Comparison of ENCODE assay signal across 16 mouse cellular contexts in the genomic region with DNA sequence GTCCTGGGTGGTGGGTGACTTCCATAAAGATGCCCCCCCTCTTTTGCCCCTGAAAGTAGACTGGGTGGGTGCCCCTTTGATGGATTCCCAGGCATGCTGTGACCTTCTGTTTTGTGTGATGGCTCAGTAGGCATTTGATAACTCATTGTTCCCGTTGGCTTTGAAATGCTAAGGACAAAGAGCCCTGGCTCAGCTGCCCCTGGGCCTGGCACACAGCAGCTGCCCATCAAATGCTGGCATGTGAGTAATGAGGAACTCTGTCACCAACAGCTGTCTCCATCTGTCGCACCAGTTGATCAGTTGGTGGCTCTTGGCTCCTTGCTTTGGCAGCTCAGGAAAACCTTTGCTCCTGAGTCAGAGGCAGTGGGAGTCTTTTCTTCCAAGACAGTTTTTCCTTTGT.
DNase-seq lines count a peak whose midpoint lies in the region; ATAC-seq and TF ChIP-seq lines count a peak whose summit lies in the region.
"Had no signal": no experiment of that assay in that cellular context is flagged by ENCODE, and none has a peak within 500 bp of the region (broad histone marks: within the 10 kb centered on the region; RNA-seq: fewer than 3 reads in every experiment).

No protein-coding gene starts in this region.

- no peak for TF ChIP-seq POLR2A in limb, embryonic 14.5 days (IDR thresholded peaks at IDR 0.05; ENCODE audit: borderline replicate concordance, extremely low read depth, insufficient read depth, insufficient read length)

- no peak for TF ChIP-seq CTCF in gastrocnemius, adult 2 months (IDR thresholded peaks at IDR 0.05)

- H3K36me3 ChIP-seq in midbrain, embryonic 11.5 days (ENCODE audit: control insufficient read depth, insufficient read depth, low read length), result no peaks in the 10 kb centered on the region
- H3K36me3 ChIP-seq in midbrain, embryonic 16.5 days (ENCODE audit: control insufficient read depth, insufficient read depth, low read length), result no peaks in the 10 kb centered on the region
- H3K36me3 ChIP-seq in hindbrain, embryonic 12.5 days, result no peaks in the 10 kb centered on the region
- H3K36me3 ChIP-seq in limb, embryonic 14.5 days (ENCODE audit: control insufficient read depth, insufficient read depth, low read length), result no peaks in the 10 kb centered on the region
- H3K36me3 ChIP-seq: liver, embryonic 12.5 days; midbrain, embryonic 10.5 days had no signal

- 62% methylated on average over 2 of the region's 2 CpGs for WGBS in midbrain, embryonic 11.5 days
- WGBS in midbrain, embryonic 16.5 days, result 43% methylated on average over 2 of the region's 2 CpGs
- 43% methylated on average over 2 of the region's 2 CpGs for WGBS in hindbrain, embryonic 12.5 days
- 78% methylated on average over 2 of the region's 2 CpGs for WGBS in limb, embryonic 14.5 days

- H3K9ac ChIP-seq in midbrain, embryonic 11.5 days (ENCODE audit: low read length), result no peak overlapping the region
- no peak overlapping the region for H3K9ac ChIP-seq in midbrain, embryonic 16.5 days (ENCODE audit: low read depth, low read length)
- no peak overlapping the region for H3K9ac ChIP-seq in hindbrain, embryonic 12.5 days
- no peak overlapping the region for H3K9ac ChIP-seq in limb, embryonic 14.5 days (ENCODE audit: low read depth, low read length, severe bottlenecking)
- H3K9ac ChIP-seq: liver, embryonic 12.5 days; lung, embryonic 14.5 days had no signal

- peak; percentile 29 for DNase-seq in gastrocnemius, postnatal 10 days
- no peak for DNase-seq in gastrocnemius, adult 2 months
- peak; percentile 73 for DNase-seq in midbrain, embryonic 11.5 days (ENCODE audit: low spot score, missing footprints)
- DNase-seq in limb, embryonic 14.5 days (ENCODE audit: low spot score), result peak; percentile 34
- DNase-seq in right cerebral cortex, postnatal 10 days (ENCODE audit: low spot score in 2 of 2), result no peak
- DNase-seq in thymus, postnatal 25 days, result no peak
- DNase-seq: kidney, adult 2 months; kidney, postnatal 36 days; layer of hippocampus, adult 9-11 months; lung, embryonic 14.5 days; right cerebral cortex, postnatal 25 days; thymus, postnatal 14 days had no signal

- intact Hi-C loops in gastrocnemius, adult 2 months (cut with DNase I), result no loop called here

- no peak for ATAC-seq in midbrain, embryonic 11.5 days (ENCODE audit: low FRiP score)
- ATAC-seq in midbrain, embryonic 16.5 days, result no peak
- ATAC-seq in hindbrain, embryonic 12.5 days (ENCODE audit: low FRiP score), result peak; percentile 20; the same call in 1 of the 2 replicates
- ATAC-seq in limb, embryonic 14.5 days (ENCODE audit: low FRiP score, low read depth), result 0 out of 2 replicates have a peak, but pooled peaks have one; percentile 37
- ATAC-seq: liver, embryonic 12.5 days had no signal

- H3K27me3 ChIP-seq in midbrain, embryonic 11.5 days (ENCODE audit: control insufficient read depth, insufficient read depth, low read length), result no peaks in the 10 kb centered on the region; the same call in 1 of the 2 replicates
- no peaks in the 10 kb centered on the region for H3K27me3 ChIP-seq in midbrain, embryonic 16.5 days (ENCODE audit: control insufficient read depth, insufficient read depth, low read depth, low read length)
- H3K27me3 ChIP-seq in hindbrain, embryonic 12.5 days, result no peaks in the 10 kb centered on the region
- no peaks in the 10 kb centered on the region for H3K27me3 ChIP-seq in limb, embryonic 14.5 days (ENCODE audit: control insufficient read depth, insufficient read depth, low read length)
- H3K27me3 ChIP-seq: liver, embryonic 12.5 days had no signal

- no peaks in the 10 kb centered on the region for H3K9me3 ChIP-seq in midbrain, embryonic 11.5 days (ENCODE audit: control insufficient read depth, low read length)
- H3K9me3 ChIP-seq in midbrain, embryonic 16.5 days (replicated peaks; ENCODE audit: control insufficient read depth, low read length, poor library complexity, severe bottlenecking), result no peaks in the 10 kb centered on the region
- H3K9me3 ChIP-seq in hindbrain, embryonic 12.5 days (replicated peaks), result no peaks in the 10 kb centered on the region
- H3K9me3 ChIP-seq in limb, embryonic 14.5 days (ENCODE audit: control insufficient read depth, low read length), result no peaks in the 10 kb centered on the region
- H3K9me3 ChIP-seq: liver, embryonic 12.5 days; midbrain, embryonic 10.5 days had no signal

- H3K4me3 ChIP-seq in gastrocnemius, adult 2 months, result no peak overlapping the region
- no peak overlapping the region for H3K4me3 ChIP-seq in midbrain, embryonic 11.5 days (ENCODE audit: low read depth, low read length)
- H3K4me3 ChIP-seq in midbrain, embryonic 16.5 days (ENCODE audit: low read depth, low read length), result no peak overlapping the region
- no peak overlapping the region for H3K4me3 ChIP-seq in hindbrain, embryonic 12.5 days
- H3K4me3 ChIP-seq in limb, embryonic 14.5 days (replicated peaks; ENCODE audit: low read length), result no peak overlapping the region
- H3K4me3 ChIP-seq: liver, embryonic 12.5 days; midbrain, embryonic 10.5 days had no signal

- peaks cover 10% of the 10 kb centered on the region for H3K4me1 ChIP-seq in midbrain, embryonic 11.5 days (ENCODE audit: control insufficient read depth, insufficient read depth, low read length)
- H3K4me1 ChIP-seq in midbrain, embryonic 16.5 days (ENCODE audit: control insufficient read depth, insufficient read depth, low read length), result peaks cover 8% of the 10 kb centered on the region
- peaks cover 10% of the 10 kb centered on the region for H3K4me1 ChIP-seq in hindbrain, embryonic 12.5 days
- H3K4me1 ChIP-seq in limb, embryonic 14.5 days (ENCODE audit: control insufficient read depth, insufficient read depth, low read length), result no peaks in the 10 kb centered on the region
- H3K4me1 ChIP-seq: liver, embryonic 12.5 days had no signal

- no peak overlapping the region for H3K4me2 ChIP-seq in midbrain, embryonic 11.5 days
- no peak overlapping the region for H3K4me2 ChIP-seq in midbrain, embryonic 16.5 days (ENCODE audit: low read length)
- H3K4me2 ChIP-seq in hindbrain, embryonic 12.5 days (replicated peaks), result no peak overlapping the region
- H3K4me2 ChIP-seq in limb, embryonic 14.5 days (replicated peaks; ENCODE audit: low read depth, low read length, severe bottlenecking), result no peak overlapping the region
- H3K4me2 ChIP-seq: liver, embryonic 12.5 days; lung, embryonic 14.5 days had no signal

- no peak overlapping the region for H3K27ac ChIP-seq in gastrocnemius, adult 2 months
- H3K27ac ChIP-seq in midbrain, embryonic 11.5 days (ENCODE audit: low read depth, low read length), result no peak overlapping the region
- no peak overlapping the region for H3K27ac ChIP-seq in midbrain, embryonic 16.5 days (ENCODE audit: low read length)
- no peak overlapping the region for H3K27ac ChIP-seq in hindbrain, embryonic 12.5 days
- no peak overlapping the region for H3K27ac ChIP-seq in limb, embryonic 14.5 days (replicated peaks; ENCODE audit: low read depth, low read length)
- H3K27ac ChIP-seq: liver, embryonic 12.5 days; midbrain, embryonic 10.5 days had no signal

Comparison
In these comparisons a context has a peak if more than half of its experiments do, and no peak if none do; other contexts are left out.
1. DNase-seq: peak in gastrocnemius, postnatal 10 days (single experiment), midbrain, embryonic 11.5 days (single experiment) and limb, embryonic 14.5 days (single experiment); none in gastrocnemius, adult 2 months (single experiment), right cerebral cortex, postnatal 10 days (0 of 2) and thymus, postnatal 25 days (single experiment).
2. ATAC-seq: peak in hindbrain, embryonic 12.5 days (single experiment) and limb, embryonic 14.5 days (single experiment); none in midbrain, embryonic 11.5 days (single experiment) and midbrain, embryonic 16.5 days (single experiment).